Mouse (Mus musculus) C2C12 (cell line): ENCODE results near the gene Ralb. TPM values are rescaled to one million over a fixed set of nuclear protein-coding genes. Genes with fewer than 3 reads are reported as not detected.

Source experiments
- H3K27me3 ChIP-seq: one replicate; pipeline ENCODE4 v1.6.1; 2011; ENCODE audit not compliant: control insufficient read depth, insufficient read depth, insufficient read length
- H3K36me3 ChIP-seq: one replicate; pipeline ENCODE4 v1.6.1; 2011; ENCODE audit not compliant: control insufficient read depth, insufficient read depth
- H3K4me3 ChIP-seq: one replicate; pipeline ENCODE4 v1.5.1; 2011; ENCODE audit warnings: mild to moderate bottlenecking, control low read depth; ENCODE audit not compliant: poor library complexity, insufficient read depth, severe bottlenecking
- H3K79me2 ChIP-seq: one replicate; pipeline ENCODE4 v1.6.1; 2011; ENCODE audit not compliant: control insufficient read depth, insufficient read depth
- H3K79me3 ChIP-seq: one replicate; pipeline ENCODE4 v1.6.1; 2011; ENCODE audit warnings: low read depth, control low read depth
- H3ac ChIP-seq: one replicate; pipeline ENCODE3; 2011; ENCODE audit warnings: low read depth; ENCODE audit not compliant: control insufficient read depth, insufficient read length
- CEBPB ChIP-seq: IDR thresholded peaks from one replicate; pipeline ENCODE4 v1.6.1; 2011; ENCODE audit warnings: low read depth, mild to moderate bottlenecking, control low read depth, moderate library complexity
- CTCF ChIP-seq: IDR thresholded peaks from one replicate; pipeline ENCODE4 v1.5.1; 2011; ENCODE audit not compliant: control insufficient read depth, insufficient read depth, insufficient read length
- FOSL1 ChIP-seq: IDR thresholded peaks from one replicate; pipeline ENCODE4 v1.8.0; 2011; ENCODE audit warnings: mild to moderate bottlenecking, low read length; ENCODE audit not compliant: poor library complexity, insufficient read depth, severe bottlenecking
- MAX ChIP-seq: IDR thresholded peaks from one replicate; pipeline ENCODE4 v1.6.1; 2011; ENCODE audit warnings: mild to moderate bottlenecking, control low read depth
- MYOD1 ChIP-seq: IDR thresholded peaks from one replicate; pipeline ENCODE4 v1.6.1; 2011; ENCODE audit warnings: low read depth; ENCODE audit not compliant: control insufficient read depth, insufficient read length
- MYOG ChIP-seq: IDR thresholded peaks from one replicate; pipeline ENCODE4 v1.6.1; 2011; ENCODE audit not compliant: control insufficient read depth, insufficient read length; ENCODE audit errors: extremely low read depth
- USF1 ChIP-seq: IDR thresholded peaks from one replicate; pipeline ENCODE4 v1.6.1; 2011; ENCODE audit warnings: low read depth, mild to moderate bottlenecking, control low read depth, moderate library complexity
- polyA plus RNA-seq: library from polyadenylated mRNA; unstranded; fragments of >200 nt; fragmentation: generic; extraction: Trizol; gene quantifications from one replicate; pipeline ENCODE4 v1.2.1, GENCODE M21; 2012; ENCODE audit warnings: missing spikeins

Gene Ralb
- polyA plus RNA-seq, 1 experiment, result 44.4 TPM

DNA sequence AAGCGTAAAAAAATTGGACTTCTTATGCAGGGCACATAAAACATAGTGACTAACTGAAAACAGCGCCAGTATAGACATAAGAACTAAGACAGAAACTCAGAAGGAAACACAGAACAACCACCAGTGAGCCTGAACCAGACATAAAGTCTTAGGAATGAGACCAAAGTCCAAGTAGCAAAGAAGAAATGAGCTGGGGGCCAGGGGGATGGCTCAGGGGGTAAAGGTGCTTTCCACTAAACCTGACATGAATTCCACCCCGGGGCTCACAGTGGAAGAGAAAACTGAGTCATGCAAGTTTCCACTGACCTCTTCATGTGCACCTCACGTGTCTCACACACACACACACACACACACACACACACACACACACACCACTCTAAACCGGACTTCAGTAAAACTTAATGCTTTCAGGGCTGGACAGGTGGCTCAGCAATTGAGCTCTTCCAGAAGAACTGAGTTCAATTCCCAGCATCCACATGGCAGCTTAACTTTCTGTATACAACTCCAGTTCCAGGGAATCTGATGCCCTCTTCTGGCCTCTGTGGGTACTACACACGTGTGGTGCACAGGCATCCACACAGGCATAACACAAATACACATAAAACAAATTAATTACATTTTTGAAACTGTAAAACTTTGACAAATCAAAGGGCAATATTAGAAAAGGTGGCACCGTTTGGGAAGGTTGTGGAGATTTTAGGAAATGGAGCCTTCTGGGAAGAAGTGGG, 23.2 kb downstream of the Ralb start:
- Histone ChIP-seq H3ac (no peak overlapping the region), H3K36me3 (peaks cover 29% of the 10 kb centered on the region), H3K79me2 (peaks cover 41% of the 10 kb centered on the region), H3K79me3 (peaks cover 15% of the 10 kb centered on the region), H3K4me3 (no peak overlapping the region), H3K27me3 (no peaks in the 10 kb centered on the region)
- TF ChIP-seq FOSL1 (no peak), CEBPB (no peak), MYOG (no peak), CTCF (no peak), MAX (no peak), USF1 (no peak), MYOD1 (no peak)

DNA sequence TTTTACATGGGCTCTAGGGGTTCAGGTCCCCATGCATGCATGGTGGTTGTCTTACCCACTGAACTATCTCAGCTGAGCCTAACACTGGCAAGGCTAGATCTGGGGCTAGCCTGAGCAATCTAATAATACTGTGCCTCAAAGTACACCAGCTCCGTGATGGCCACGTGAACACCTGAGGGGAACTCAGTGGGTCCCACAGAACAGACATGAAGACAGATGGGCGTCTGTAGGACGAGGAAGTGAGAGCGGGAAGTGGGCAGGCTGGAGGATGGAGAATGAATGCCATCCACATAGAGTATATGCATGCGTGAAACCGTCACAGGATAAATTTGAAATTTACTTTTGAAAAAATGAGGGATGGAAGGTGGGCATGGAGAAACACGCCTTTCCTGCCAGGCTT, 23.9 kb downstream of the Ralb start:
- H3K79me2 ChIP-seq, result peaks cover 34% of the 10 kb centered on the region
- TF ChIP-seq CEBPB (no peak), CTCF (no peak), FOSL1 (no peak), MYOG (no peak), USF1 (no peak), MYOD1 (no peak), MAX (no peak)
- no peaks in the 10 kb centered on the region for H3K27me3 ChIP-seq
- peaks cover 15% of the 10 kb centered on the region for H3K79me3 ChIP-seq
- H3ac ChIP-seq, result no peak overlapping the region
- H3K4me3 ChIP-seq, result no peak overlapping the region
- peaks cover 35% of the 10 kb centered on the region for H3K36me3 ChIP-seq

DNA sequence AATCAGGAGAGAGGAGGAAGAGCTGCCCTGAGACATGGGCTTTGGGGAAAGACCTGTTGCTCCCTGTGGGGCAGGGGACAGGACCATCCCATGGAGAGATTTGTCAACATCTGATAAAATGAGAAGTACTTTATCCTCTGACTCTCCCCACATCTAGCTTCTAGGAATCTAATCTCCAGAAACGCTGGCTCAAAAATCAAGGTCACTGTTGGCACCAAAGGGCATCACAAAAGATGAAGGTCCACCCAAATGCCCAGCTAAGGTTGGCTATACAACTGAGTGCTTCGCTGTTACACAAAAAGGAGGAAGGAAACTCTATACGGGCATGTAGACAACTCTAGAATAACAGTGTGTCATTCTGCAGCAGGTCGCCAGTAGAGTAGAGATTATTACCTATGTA, 25.0 kb downstream of the Ralb start:
- Histone ChIP-seq H3K27me3 (no peaks in the 10 kb centered on the region), H3K36me3 (peaks cover 41% of the 10 kb centered on the region), H3K4me3 (no peak overlapping the region), H3ac (no peak overlapping the region), H3K79me2 (peaks cover 25% of the 10 kb centered on the region), H3K79me3 (peaks cover 14% of the 10 kb centered on the region)
- TF ChIP-seq MYOG, result no peak
- TF ChIP-seq USF1, result no peak
- no peak for TF ChIP-seq FOSL1
- no peak for TF ChIP-seq CEBPB
- TF ChIP-seq MYOD1, result no peak
- TF ChIP-seq CTCF, result no peak
- TF ChIP-seq MAX, result no peak

DNA sequence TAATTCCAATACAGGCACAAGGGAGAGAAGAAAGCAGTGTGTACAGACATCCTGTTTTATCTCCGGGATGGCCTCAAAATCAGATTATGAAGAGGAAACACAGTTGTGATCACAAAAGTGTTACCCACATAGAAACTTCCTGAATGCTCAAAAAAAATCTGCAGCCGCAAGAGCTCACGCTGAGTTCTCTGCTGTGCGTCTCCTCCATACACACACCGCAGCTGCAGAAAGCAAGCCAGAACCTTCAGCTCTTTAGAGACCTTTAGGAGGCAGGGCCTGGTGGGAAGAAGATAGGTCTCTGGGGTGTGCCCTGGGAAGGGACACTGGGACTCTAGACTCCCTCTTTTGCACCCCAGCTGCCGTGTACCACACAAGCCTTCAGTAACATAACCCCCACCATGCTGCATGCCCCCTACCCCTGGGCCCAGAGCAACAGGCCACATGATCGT, 27.7 kb downstream of the Ralb start:
- H3K79me3 ChIP-seq, result peaks cover 2% of the 10 kb centered on the region
- H3ac ChIP-seq, result no peak overlapping the region
- no peaks in the 10 kb centered on the region for H3K27me3 ChIP-seq
- TF ChIP-seq MYOD1, result no peak
- TF ChIP-seq USF1, result no peak
- TF ChIP-seq FOSL1, result no peak
- TF ChIP-seq CEBPB, result no peak
- peaks cover 48% of the 10 kb centered on the region for H3K36me3 ChIP-seq
- no peak overlapping the region for H3K4me3 ChIP-seq
- no peaks in the 10 kb centered on the region for H3K79me2 ChIP-seq

- H3K36me3 ChIP-seq, result peaks cover 56% of the 10 kb centered on the region
- no peak for TF ChIP-seq CTCF
- no peak for TF ChIP-seq CEBPB
- TF ChIP-seq FOSL1, result no peak
- no peak for TF ChIP-seq MYOG
- TF ChIP-seq MAX, result no peak
- no peak for TF ChIP-seq USF1
- TF ChIP-seq MYOD1, result no peak
- no peak overlapping the region for H3K4me3 ChIP-seq
- H3K79me3 ChIP-seq, result no peaks in the 10 kb centered on the region
- no peak overlapping the region for H3ac ChIP-seq
- no peaks in the 10 kb centered on the region for H3K79me2 ChIP-seq
- H3K27me3 ChIP-seq, result no peaks in the 10 kb centered on the region
Observed at GRCm38 (mm10) chr1:119474671-119475070, 29.9 kb downstream of the Ralb start.

DNA sequence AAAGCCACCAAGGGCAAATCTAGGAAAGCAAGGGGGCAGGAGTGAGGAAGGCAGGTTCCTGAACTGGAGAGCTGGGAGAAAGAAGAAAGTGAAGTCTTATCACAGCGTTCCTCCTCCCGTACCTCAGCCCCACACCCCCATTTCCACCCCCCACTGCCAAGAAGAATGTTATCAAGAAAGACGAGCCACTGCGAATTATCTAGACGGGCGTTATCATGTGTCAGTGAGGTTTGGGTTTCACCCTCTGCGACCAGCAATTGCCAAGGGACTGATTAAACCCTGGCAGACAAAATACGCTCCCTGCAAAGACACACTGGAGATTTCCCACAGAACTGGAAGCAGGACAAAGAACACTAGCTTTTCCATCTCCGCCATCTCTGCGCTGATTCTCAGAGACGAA, 31.9 kb downstream of the Ralb start:
- Histone ChIP-seq H3ac (no peak overlapping the region), H3K79me2 (no peaks in the 10 kb centered on the region), H3K4me3 (no peak overlapping the region), H3K36me3 (peaks cover 50% of the 10 kb centered on the region), H3K79me3 (no peaks in the 10 kb centered on the region), H3K27me3 (no peaks in the 10 kb centered on the region)
- no peak for TF ChIP-seq MYOG
- no peak for TF ChIP-seq FOSL1
- no peak for TF ChIP-seq CEBPB
- no peak for TF ChIP-seq MYOD1
- no peak for TF ChIP-seq USF1
- TF ChIP-seq MAX, result no peak
- no peak for TF ChIP-seq CTCF
